Mouse (Mus musculus): ENCODE measurements around the gene Exoc3l4. TPM values are rescaled to one million over a fixed set of nuclear protein-coding genes. Genes with fewer than 3 reads are reported as not detected.

The Exoc3l4 gene
- total and polyA plus RNA-seq, 3 experiments: 0.27 TPM; not detected in 2

- DNase-seq (ENCODE audit: low spot score) (no peak), ATAC-seq (ENCODE audit: extremely low read depth, insufficient number of reproducible peaks, low FRiP score, poor library complexity, severe bottlenecking) (no peak)
- TF ChIP-seq TAL1 (conservative IDR thresholded peaks at IDR 0.05; ENCODE audit: low read depth, low read length): no peak
- TF ChIP-seq GATA2 (IDR thresholded peaks at IDR 0.05; ENCODE audit: borderline replicate concordance, low read depth, low read length): no peak
- TF ChIP-seq POLR2AphosphoS5 (IDR thresholded peaks at IDR 0.05; ENCODE audit: insufficient replicate concordance, low read depth, low read length): no peak
- TF ChIP-seq GATA1 (IDR thresholded peaks at IDR 0.05; ENCODE audit: borderline replicate concordance, low read length): no peak
- TF ChIP-seq CTCF (IDR thresholded peaks at IDR 0.05; ENCODE audit: low read depth, low read length): no peak
- Histone ChIP-seq H3K4me3 (ENCODE audit: low read depth, low read length) (peak overlapping the region; percentile 1; the same call in 1 of the 2 replicates), H3K36me3 (replicated peaks) (no peaks in the 10 kb centered on the region), H3K27me3 (ENCODE audit: insufficient read depth, low read length) (no peaks in the 10 kb centered on the region), H3K4me1 (ENCODE audit: insufficient read depth, low read depth, low read length) (peaks cover 91% of the 10 kb centered on the region), H3K9me3 (replicated peaks) (peaks cover 3% of the 10 kb centered on the region)
These were observed 19.8 kb downstream of the Exoc3l4 start for GRCm38 (mm10) chr12:111436640-111437039.

- H3K4me1 ChIP-seq (ENCODE audit: insufficient read depth, low read depth, low read length): peaks cover 91% of the 10 kb centered on the region
- ATAC-seq (ENCODE audit: extremely low read depth, insufficient number of reproducible peaks, low FRiP score, poor library complexity, severe bottlenecking) (0 out of 2 replicates have a peak, but pooled peaks have one; percentile 12), DNase-seq (ENCODE audit: low spot score) (no peak)
These were observed 20.5 kb downstream of the Exoc3l4 start for GRCm38 (mm10) chr12:111437222-111437900.

GRCm38 (mm10) chr12:111438850-111439249 is 22.0 kb downstream of the Exoc3l4 start:
- Histone ChIP-seq H3K27me3 (ENCODE audit: insufficient read depth, low read length) (no peaks in the 10 kb centered on the region), H3K4me3 (ENCODE audit: low read depth, low read length) (no peak overlapping the region; the same call in 1 of the 2 replicates), H3K4me1 (ENCODE audit: insufficient read depth, low read depth, low read length) (peaks cover 91% of the 10 kb centered on the region), H3K36me3 (replicated peaks) (peaks cover 2% of the 10 kb centered on the region), H3K9me3 (replicated peaks) (peaks cover 3% of the 10 kb centered on the region)
- DNase-seq (ENCODE audit: low spot score): no peak
- TF ChIP-seq GATA1 (IDR thresholded peaks at IDR 0.05; ENCODE audit: borderline replicate concordance, low read length) (no peak), CTCF (IDR thresholded peaks at IDR 0.05; ENCODE audit: low read depth, low read length) (no peak), TAL1 (conservative IDR thresholded peaks at IDR 0.05; ENCODE audit: low read depth, low read length) (no peak), POLR2AphosphoS5 (IDR thresholded peaks at IDR 0.05; ENCODE audit: insufficient replicate concordance, low read depth, low read length) (no peak), GATA2 (IDR thresholded peaks at IDR 0.05; ENCODE audit: borderline replicate concordance, low read depth, low read length) (no peak)
- ATAC-seq (ENCODE audit: extremely low read depth, insufficient number of reproducible peaks, low FRiP score, poor library complexity, severe bottlenecking): no peak

More at GRCm38 (mm10) chr12:111437222-111437900, 20.5 kb downstream of the Exoc3l4 start:
- H3K36me3 ChIP-seq (replicated peaks): no peaks in the 10 kb centered on the region
- H3K4me3 ChIP-seq (ENCODE audit: low read depth, low read length): peak overlapping the region; percentile 28; the same call in 1 of the 2 replicates
- H3K27me3 ChIP-seq (ENCODE audit: insufficient read depth, low read length): no peaks in the 10 kb centered on the region
- TF ChIP-seq POLR2AphosphoS5 (IDR thresholded peaks at IDR 0.05; ENCODE audit: insufficient replicate concordance, low read depth, low read length): no peak
- TF ChIP-seq GATA1 (IDR thresholded peaks at IDR 0.05; ENCODE audit: borderline replicate concordance, low read length): no peak
- TF ChIP-seq TAL1 (conservative IDR thresholded peaks at IDR 0.05; ENCODE audit: low read depth, low read length): no peak
- TF ChIP-seq GATA2 (IDR thresholded peaks at IDR 0.05; ENCODE audit: borderline replicate concordance, low read depth, low read length): no peak
- no peak for TF ChIP-seq CTCF (IDR thresholded peaks at IDR 0.05; ENCODE audit: low read depth, low read length)
- H3K9me3 ChIP-seq (replicated peaks): peaks cover 3% of the 10 kb centered on the region

GRCm38 (mm10) chr12:111440701-111441373 is 24.0 kb downstream of the Exoc3l4 start:
- Histone ChIP-seq H3K4me3 (ENCODE audit: low read depth, low read length) (no peak overlapping the region), H3K9me3 (replicated peaks) (peaks cover 3% of the 10 kb centered on the region), H3K27me3 (ENCODE audit: insufficient read depth, low read length) (no peaks in the 10 kb centered on the region), H3K36me3 (replicated peaks) (peaks cover 22% of the 10 kb centered on the region), H3K4me1 (ENCODE audit: insufficient read depth, low read depth, low read length) (peaks cover 91% of the 10 kb centered on the region)
- DNase-seq (ENCODE audit: low spot score): no peak
- no peak for ATAC-seq (ENCODE audit: extremely low read depth, insufficient number of reproducible peaks, low FRiP score, poor library complexity, severe bottlenecking)
- no peak for TF ChIP-seq GATA1 (IDR thresholded peaks at IDR 0.05; ENCODE audit: borderline replicate concordance, low read length)
- no peak for TF ChIP-seq CTCF (IDR thresholded peaks at IDR 0.05; ENCODE audit: low read depth, low read length)
- TF ChIP-seq POLR2AphosphoS5 (IDR thresholded peaks at IDR 0.05; ENCODE audit: insufficient replicate concordance, low read depth, low read length): no peak
- TF ChIP-seq GATA2 (IDR thresholded peaks at IDR 0.05; ENCODE audit: borderline replicate concordance, low read depth, low read length): no peak
- no peak for TF ChIP-seq TAL1 (conservative IDR thresholded peaks at IDR 0.05; ENCODE audit: low read depth, low read length)

- TF ChIP-seq GATA2 (IDR thresholded peaks at IDR 0.05; ENCODE audit: borderline replicate concordance, low read depth, low read length): no peak
- no peak for TF ChIP-seq TAL1 (conservative IDR thresholded peaks at IDR 0.05; ENCODE audit: low read depth, low read length)
- TF ChIP-seq CTCF (IDR thresholded peaks at IDR 0.05; ENCODE audit: low read depth, low read length): no peak
- TF ChIP-seq GATA1 (IDR thresholded peaks at IDR 0.05; ENCODE audit: borderline replicate concordance, low read length): no peak
- no peak for TF ChIP-seq POLR2AphosphoS5 (IDR thresholded peaks at IDR 0.05; ENCODE audit: insufficient replicate concordance, low read depth, low read length)
- Histone ChIP-seq H3K36me3 (replicated peaks) (peaks cover 29% of the 10 kb centered on the region), H3K9me3 (replicated peaks) (peaks cover 3% of the 10 kb centered on the region), H3K27me3 (ENCODE audit: insufficient read depth, low read length) (no peaks in the 10 kb centered on the region), H3K4me1 (ENCODE audit: insufficient read depth, low read depth, low read length) (peaks cover 91% of the 10 kb centered on the region), H3K4me3 (ENCODE audit: low read depth, low read length) (no peak overlapping the region; the same call in 1 of the 2 replicates)
- ATAC-seq (ENCODE audit: extremely low read depth, insufficient number of reproducible peaks, low FRiP score, poor library complexity, severe bottlenecking) (no peak), DNase-seq (ENCODE audit: low spot score) (no peak)
These were observed 24.7 kb downstream of the Exoc3l4 start for GRCm38 (mm10) chr12:111441523-111441922.
